Mouse (Mus musculus) B cell, adult 67 days (primary cell): Measurements from ENCODE around the gene Gnl3. TPM values are rescaled to one million over a fixed set of nuclear protein-coding genes. Genes with fewer than 3 reads are reported as not detected.

ENCODE experiments used
- total RNA-seq, 2 experiments: library from RNA; stranded (reverse); gene quantifications; 4 replicates each; pipeline ENCODE4 v1.2.4; 2023

The Gnl3 gene
- 100 to 1,000 TPM; 396 to 425 TPM for total RNA-seq

GRCm38 (mm10) chr14:31018860-31019291 lies at the start of gene Gnl3, which contains the start of gene Pbrm1:
Gene Gnl3 (minus strand): TSS chr14:31019152.
Gene Pbrm1 (plus strand): TSS chr14:31019138.

GRCm38 (mm10) chr14:31001307-31002205 lies 17.4 kb downstream of the Gnl3 start, which contains the start of the genes Glt8d1 and Spcs1:
Gene Glt8d1 (plus strand): TSS chr14:31001400.
Gene Spcs1 (minus strand): TSS chr14:31001672.

Other genes starting within 250 kb of the Gnl3 start
- 10 to 100 TPM; 19.9 to 21.2 TPM for gene Tmem110, start 193.6 kb downstream of the Gnl3 start, total RNA-seq
- gene Mustn1, start 140.0 kb downstream of the Gnl3 start, total RNA-seq, result 1 to 10 TPM; 1.1 to 3.0 TPM
- gene Itih4, start 132.7 kb downstream of the Gnl3 start, total RNA-seq, result under 1 TPM in 1 of 2 experiments, not detected in 1; 0.26 TPM
- not detected for gene Itih3, start 95.4 kb downstream of the Gnl3 start, total RNA-seq
- gene Itih1, start 75.9 kb downstream of the Gnl3 start, total RNA-seq, result not detected
- 1 to 10 TPM; 7.1 to 7.2 TPM for gene Nek4, start 67.8 kb downstream of the Gnl3 start, total RNA-seq
- gene Glt8d1, start 17.8 kb downstream of the Gnl3 start, total RNA-seq, result 10 to 100 TPM; 17.3 to 22.6 TPM
- gene Spcs1, start 17.5 kb downstream of the Gnl3 start, total RNA-seq, result 10 to 100 TPM; 73.8 to 78.7 TPM
- 10 to 100 TPM; 74.0 to 99.5 TPM for gene Pbrm1, start within 50 bp of the Gnl3 start, total RNA-seq
- gene Smim4, start 109.8 kb upstream of the Gnl3 start, total RNA-seq, result 10 to 100 TPM; 23.5 to 26.8 TPM
- gene Nt5dc2, start 111.9 kb upstream of the Gnl3 start, total RNA-seq, result 1 to 10 TPM in 1 of 2 experiments, under 1 TPM in 1; 0.65 to 1.5 TPM
- 1 to 10 TPM in 1 of 2 experiments, not detected in 1; 1.0 TPM for gene Stab1, start 149.5 kb upstream of the Gnl3 start, total RNA-seq
- not detected for gene Tnnc1, start 189.2 kb upstream of the Gnl3 start, total RNA-seq
- 100 to 1,000 TPM; 375 to 386 TPM for gene Nisch, start 197.8 kb upstream of the Gnl3 start, total RNA-seq
- gene Sema3g, start 198.7 kb upstream of the Gnl3 start, total RNA-seq, result under 1 TPM in 1 of 2 experiments, not detected in 1; 0.15 TPM
- gene Phf7, start 232.2 kb upstream of the Gnl3 start, total RNA-seq, result 10 to 100 TPM; 17.9 to 22.6 TPM
- gene Bap1, start 232.3 kb upstream of the Gnl3 start, total RNA-seq, result 100 to 1,000 TPM; 108 to 116 TPM